Mouse (Mus musculus): Measurements from ENCODE around the gene Ptpn9.
A peak's percentile ranks its signal among the peaks of the same experiment; 100 is the strongest.

- TF ChIP-seq HCFC1 (IDR thresholded peaks at IDR 0.05; ENCODE audit: borderline replicate concordance, insufficient read depth, low read length) (peak; percentile 40; the same call in 1 of the 2 replicates), CHD2 (IDR thresholded peaks at IDR 0.05; ENCODE audit: low read depth, low read length) (no peak)
These were observed 79.0 kb downstream of the Ptpn9 start for GRCm38 (mm10) chr9:57073790-57074094.
